Mouse (Mus musculus) adrenal gland, postnatal 10 days (tissue): ENCODE measurements around the gene Coq5. TPM values are rescaled to one million over a fixed set of nuclear protein-coding genes. Genes with fewer than 3 reads are reported as not detected.
"Not testable (repeated sequence)": the region's sequence is repeated elsewhere in the genome, so short reads cannot be mapped to it uniquely, and the experiment has no call there.

Experiments
- DNase-seq: peaks from one replicate; pipeline ENCODE4 v3.0.0; 2021; ENCODE audit warnings: mixed read lengths
- total RNA-seq, 2 experiments: library from RNA; stranded (reverse); gene quantifications; 2 replicates each; pipeline ENCODE4 v1.2.3; 2021

The Coq5 gene
- total RNA-seq, 2 experiments from 2014 or later = 90.7 to 114 TPM

DNA sequence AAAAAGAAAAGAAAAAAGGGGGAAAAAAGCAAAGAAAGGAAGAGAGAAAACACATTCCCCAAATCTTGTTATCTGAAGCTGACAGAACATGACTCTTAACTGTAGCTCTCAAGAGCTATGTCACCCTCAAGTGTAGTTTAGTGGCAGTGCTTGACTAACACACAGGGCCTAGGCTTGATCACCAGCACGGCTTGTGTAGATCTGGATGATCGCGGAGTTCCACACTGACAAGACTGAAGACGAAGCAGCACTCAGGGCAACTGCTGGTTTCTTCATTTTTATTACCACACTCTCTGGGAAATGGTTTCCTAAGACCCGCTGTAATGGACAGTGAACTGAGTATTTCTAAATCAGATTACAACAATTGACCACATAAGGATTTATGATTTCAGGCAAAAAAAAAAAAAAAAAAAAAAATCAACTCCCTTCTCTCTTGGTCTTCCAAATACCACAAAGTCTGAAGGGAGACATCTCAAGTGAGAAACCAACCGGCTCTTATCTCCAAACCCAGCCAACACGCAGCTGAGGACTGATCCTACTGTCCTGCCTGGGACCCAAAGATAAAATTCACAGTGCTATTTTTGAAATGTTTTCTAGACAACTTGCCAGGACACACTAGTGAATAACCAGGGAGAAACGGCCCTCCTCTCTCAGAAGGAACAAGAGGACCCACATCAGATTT lies 12.5 kb upstream of the Coq5 start:
- DNase-seq = no peak

DNA sequence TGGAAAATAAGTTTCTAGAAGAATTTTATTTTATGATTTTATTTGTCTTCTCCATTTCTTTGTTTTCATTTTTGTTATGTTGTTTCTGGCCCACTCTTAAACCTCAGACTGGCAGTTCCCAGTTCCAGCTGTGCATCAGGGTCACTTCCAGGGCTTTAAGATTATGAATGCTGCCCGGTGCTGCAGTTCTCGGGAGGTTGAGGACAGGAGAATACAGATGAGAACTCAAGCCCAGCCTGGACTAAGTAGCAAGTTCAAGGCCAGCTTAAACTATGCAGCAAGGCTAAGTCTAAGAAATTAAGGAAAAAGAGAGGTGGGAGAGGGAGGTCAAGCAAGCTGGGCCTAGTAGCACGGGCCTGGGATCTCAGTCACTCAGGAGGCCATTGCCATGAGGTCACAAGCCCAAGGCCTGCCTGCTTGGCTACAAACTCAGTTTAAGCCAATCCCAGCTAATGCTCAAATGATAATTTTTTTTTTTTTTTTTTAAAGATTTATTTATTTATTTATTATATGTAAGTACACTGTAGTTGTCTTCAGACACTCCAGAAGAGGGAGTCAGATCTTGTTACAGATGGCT lies 11.9 kb upstream of the Coq5 start:
- DNase-seq = peak; percentile 28

DNA sequence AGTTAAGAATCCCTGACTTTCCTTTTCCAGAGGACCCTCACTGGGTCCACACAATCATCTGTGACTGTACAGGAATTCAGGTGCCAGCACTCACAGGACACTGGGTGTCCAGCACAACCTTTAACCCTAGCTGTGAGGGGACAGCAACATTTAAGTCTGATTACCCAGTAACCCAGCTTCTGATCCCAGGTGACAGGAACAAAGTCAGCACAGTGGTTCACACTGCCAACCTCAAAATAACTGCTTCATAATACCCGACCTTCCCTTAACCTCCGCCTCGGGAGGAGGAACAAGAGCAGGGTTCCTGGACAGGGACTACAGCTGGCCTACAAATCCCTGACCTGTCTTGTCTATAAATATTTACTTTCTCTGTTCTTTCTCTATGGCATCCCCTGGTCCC lies 11.2 kb upstream of the Coq5 start:
- DNase-seq = peak; percentile 29

DNA sequence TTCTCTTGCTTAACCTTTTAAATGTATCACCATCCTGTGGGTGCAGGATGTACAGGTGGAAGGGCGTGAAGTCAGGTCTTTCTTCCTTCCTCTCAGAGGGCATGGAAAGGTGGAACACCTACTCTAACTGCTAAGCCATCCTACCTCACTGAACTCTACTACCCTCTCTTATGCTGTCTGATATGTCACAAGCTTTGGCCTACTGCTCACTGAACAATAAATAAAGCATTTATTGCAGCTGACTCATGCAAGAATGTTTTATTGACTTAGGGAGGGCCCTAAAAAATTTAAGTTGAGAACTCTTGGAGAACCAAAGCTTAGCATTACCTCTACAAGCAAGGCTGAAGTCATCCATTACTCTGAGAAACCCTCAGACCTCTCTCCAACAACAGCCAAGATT lies 9.5 kb upstream of the Coq5 start:
- no peak for DNase-seq

DNA sequence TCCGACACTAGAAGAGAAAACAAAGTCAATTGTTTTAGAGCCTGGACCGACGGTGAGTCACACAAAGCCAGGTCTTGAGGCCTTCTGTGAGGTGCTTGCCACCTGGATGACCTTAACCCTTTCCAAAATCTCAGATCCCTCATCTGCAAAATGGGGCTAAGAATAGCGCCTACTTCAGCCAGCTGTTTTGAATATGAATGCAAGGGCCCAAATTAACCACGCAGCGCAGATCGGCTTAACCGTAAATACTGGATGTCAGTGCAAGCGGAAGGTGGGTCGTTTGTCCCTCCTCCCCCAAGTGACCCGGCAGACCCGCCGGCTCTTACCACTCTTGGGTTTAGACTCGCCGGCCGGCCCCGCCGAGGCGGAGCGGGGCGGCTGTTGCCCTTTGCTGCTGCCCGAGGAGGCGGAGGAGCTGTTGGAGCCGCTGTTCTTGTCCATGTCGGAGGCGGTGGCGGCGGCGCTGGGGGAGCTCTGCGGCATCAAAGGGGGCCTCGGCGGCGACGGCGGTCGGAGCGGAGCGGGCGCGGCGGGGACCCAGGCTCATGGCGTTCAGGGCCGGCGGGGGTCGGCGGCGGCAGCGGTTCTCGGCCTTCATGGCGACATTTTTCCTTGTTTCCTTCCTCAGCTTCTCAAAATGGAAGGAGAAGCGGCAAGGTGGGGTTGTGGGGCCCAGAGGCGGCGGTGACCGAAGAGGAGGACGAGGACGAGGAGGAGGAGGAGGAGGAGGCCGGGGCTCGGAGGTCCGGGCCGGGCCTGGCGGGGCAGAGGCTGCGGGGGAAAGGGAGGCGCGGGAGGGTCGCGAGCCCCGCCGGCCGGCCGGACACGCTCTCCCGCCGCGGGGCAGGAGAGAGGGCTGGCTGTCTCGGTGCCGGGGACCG lies 7.3 kb upstream of the Coq5 start:
- peak; percentile 57 for DNase-seq

DNA sequence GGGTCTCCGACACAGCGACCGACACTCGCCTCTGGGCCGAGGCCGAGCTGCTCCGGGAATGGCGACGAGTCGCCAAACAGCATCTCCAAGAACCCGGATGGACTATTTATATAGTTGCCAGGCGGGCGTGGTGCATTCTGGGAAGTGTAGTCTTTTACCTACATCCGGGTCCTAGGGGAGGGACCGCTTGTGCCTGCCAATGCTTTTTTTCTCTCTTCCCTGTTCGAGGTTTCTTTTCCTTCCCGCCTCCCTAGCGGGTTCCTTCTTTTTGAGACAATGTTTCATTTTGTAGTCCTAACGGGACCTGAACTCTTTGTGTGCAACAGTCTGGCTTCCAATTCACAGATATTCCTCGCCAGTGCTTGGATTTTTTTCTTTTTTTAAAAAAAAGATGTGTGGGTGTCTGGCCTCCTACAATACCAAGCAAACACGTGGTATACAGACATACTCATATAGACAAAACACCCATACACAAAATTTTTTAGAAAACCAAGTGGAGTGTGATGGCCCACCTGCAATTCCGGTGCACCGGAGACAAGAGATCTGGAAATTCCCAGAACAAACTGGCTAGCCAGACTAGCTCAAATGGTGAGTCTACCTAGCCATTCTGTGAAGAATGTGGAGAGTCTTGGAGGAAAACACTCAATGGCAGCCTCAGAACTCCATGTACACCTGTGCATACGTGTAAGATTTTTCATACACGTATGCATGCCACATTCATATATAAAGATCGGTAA lies 6.5 kb upstream of the Coq5 start, which contains the start of gene Rnf10:
Rnf10 (minus strand) TSS at position 87 of the 737 bp plus-strand sequence.
- peak; percentile 97 for DNase-seq

DNA sequence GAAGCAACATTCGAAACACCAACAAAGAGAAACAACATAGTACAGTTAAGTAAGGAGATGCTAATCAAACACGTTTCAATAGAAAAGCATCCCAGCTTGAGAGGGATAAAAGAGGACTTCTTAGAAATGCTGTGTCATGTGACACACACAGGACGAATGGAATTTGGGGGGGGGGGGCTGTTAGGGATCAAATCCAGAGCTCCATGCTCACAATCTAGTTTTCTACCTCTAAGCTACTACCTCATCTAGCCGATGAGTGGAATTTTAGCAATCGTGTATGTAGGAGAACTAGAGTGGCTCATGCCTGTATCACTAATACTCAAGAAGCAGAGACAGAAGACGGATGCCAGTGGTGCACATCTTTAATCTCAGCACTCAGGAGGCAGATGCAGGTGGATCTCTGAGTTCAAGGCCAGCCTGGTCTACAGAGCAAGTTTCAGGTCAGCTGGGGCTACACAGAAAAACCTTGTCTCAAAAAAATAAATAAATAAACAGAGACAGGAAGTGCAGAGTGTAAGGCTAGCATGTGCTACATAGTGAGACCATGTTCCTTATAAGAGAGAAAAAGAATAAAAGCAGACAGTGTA lies 5.8 kb upstream of the Coq5 start:
- no peak for DNase-seq

DNA sequence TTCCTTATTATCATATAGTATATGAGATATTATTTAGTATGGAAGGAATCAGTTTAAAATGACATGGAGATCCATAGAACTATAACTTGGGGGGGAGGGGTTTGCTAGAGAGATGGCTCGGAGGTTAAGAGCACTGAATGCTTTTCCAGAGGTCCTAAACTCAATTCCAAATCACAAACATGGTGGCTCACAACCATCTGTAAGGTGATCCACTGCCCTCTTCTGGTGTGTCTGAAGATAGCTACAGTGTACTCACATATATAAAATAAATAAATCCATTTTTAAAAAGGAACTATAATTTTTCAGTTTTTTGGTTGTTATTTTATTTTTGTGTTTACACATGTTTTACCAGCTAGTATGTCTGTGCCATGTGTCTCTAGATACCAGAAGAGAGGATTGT lies 5.1 kb upstream of the Coq5 start:
- no peak for DNase-seq

DNA sequence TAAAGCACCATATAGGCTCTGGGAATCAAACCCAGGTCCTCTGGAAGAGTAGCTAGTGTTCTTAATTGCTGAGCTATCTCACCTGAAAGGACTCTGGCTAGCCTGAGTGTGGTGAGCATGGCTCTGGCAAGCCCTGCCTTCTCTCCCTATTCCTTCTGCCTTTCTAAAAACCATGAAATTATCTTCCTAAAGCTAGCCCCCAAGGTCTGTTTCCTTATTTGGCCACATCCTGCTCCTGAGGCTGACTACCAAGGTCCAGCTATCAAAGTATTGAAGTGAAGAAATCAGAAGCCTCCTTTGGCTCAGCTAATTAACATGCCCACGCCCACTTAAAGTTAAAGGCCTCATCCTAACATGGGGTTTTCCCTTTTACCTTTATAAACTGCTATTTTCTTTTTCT lies 4.7 kb upstream of the Coq5 start:
- peak; percentile 44 for DNase-seq

DNA sequence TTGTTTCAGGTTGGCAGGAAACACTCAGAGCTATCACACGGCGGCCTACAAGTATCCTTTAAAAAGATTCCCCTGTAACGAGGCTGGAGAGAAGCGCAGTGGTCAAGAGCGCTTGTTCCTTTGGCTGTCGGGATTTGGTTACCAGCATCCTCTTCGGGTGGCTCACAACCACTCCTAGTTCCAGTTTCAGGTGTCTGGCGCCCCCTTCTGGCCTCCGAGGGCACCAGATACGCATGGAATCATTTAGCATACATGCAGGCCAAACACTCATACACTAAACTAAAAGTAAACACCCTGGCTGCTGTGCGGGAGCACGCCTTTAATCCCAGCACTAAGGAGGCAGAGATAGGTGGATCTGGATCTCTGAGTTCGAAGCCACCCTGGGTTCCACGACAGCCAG lies 3.5 kb upstream of the Coq5 start:
- DNase-seq = peak; percentile 42

DNA sequence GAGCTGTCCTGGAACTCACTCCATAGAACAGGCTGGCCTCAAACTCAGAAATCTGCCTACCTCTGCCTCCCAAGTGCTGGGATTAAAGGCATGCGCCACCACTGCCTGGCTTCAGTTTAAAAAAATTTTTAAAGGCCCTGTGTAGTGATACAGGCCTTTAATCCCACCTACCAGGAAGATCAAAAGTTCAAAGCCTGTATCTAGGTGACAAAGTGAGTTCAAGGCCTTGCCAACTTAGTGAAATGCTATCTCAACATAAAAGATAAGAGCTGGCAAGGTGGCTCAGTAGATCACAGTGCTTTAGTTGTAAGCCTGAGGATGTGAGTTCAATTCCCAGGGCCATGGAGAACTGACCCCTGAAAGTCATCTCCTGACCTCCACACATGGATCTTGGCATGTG lies 1.4 kb upstream of the Coq5 start:
- DNase-seq = no peak

DNA sequence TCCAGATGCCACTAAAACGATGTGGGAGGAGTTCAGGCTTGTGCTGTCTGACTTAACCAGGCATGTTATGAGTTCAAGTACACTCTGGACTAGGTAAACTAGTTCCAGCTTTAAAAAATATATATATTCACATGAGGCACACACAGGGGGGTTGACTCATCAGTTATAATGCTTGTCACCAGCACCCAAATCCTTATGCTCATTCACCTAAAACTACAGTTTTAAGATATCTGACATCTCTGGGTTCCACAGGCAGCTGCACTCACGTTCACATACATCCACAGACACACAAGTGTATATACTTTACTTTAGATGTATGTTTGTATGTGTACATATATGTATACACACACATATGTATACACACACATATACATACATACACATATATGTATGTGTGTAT lies 681 bp upstream of the Coq5 start:
- no peak for DNase-seq

DNA sequence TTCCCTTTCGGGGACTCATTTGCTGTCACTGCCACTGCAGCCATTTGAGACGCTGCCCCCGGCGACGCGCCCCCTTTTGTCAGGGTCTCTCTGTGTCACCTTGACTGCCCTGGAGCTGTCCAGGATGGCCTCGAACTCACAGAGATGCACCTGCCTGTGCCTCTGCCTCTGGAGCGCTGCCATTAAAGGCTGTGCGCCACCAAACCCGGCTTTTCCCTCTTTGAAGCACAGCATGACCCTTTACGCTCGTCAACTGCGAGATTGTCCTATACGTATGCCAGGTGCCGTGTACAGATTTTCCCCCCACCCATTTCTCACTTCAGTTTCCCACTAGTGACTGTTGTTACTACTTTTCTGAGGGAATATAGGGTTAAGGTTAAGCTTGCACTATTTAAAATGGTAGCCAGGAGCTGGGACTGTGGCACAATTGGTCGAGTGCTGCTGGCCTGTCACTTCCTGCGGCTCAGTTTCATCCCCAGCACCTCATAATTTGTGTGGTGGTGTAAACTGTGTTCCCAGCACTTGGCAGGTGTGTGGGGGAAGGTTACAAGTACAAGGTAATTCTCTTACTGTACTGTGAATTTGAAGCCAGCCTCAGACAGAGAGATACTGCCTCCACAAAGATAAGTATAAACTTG lies 703 bp downstream of the Coq5 start:
- DNase-seq = peak; percentile 43

DNA sequence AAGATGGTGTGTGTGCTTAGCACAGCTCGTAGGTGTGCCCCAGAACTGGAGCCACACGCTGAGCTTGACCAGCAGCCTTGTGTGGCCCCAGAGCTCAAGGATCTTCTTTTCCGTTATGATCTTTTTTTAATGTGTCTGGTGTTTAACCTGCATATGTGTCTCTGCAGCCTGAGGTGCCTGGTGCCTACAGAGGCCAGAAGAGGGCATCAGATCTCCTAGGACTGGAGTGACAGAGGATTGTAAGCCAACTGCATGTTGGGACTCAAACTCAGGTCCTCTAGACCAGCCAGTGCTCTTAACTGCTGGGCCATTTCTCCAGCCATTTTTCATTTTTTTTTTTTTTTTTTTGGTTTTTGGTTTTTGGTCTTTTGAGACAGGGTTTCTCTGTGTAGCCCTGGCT lies 5.3 kb downstream of the Coq5 start:
- no peak for DNase-seq

DNA sequence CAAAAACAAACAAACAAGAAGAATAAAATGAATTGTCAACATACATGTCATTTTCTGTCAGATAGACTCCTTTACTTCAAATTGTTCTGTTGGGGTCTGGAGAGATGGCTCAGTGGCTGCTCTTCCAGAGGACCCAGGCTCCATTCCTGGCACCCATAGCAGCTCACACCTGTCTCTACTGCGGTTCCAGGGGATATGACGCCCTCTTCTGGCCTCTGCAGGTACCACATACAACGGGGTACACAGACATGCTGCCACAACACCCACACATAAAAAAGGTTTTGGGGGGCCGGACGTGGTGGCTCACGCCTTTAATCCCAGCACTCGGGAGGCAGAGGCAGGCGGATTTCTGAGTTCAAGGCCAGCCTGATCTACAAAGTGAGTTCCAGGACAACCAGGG lies 14.7 kb downstream of the Coq5 start:
- DNase-seq = no peak

DNA sequence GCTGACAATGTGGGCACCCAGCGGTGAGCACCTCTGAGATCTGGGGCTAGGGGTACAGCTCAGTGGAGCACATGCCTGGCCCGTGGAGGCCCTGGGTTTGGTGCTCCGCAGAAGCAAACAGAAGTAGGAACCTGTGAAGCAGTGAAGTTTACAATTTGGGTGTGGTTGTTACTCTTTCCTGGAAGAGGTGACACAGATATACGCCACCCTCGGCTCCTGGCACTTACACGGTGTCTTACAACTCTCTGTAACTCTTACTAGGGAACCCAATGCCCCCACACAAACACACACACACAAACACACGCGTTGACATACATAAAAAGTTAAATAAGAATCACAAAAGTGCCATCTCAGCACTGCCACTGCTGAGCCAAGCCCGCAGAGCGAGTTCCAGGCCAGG lies 16.9 kb downstream of the Coq5 start:
- DNase-seq = no peak

DNA sequence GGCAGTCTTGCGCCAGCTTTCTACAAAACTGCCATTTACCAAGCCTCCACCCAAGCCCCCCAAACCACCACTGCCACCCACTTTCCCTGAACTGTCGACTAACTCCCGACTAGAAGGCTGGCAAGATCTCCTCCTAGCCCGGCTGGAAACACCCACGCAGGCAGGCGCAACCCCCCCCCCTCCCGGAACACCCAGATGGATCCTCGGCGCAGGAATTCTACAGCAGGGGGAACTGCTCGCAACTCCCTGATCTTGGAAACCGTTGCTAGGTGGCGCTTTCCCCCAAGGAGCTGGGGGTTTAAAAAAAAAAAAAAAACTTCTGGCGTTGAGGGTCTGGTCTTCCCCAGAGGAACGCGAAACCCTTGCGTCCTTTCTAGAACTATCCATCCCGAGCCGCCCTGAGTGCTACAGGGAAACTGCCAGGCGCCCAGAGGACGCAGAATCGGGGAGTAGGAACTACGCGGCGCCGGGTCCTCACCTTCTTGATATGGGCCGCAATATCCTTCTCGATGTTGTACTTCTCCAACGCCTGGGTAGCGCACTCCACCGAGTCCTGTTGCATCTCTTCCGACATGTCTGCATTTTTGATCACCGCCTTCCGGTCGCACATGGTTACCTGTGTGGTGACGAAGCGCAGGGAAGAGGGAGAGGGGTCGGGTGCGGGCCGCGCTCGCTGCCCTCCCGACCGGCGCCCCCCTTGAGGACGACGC lies 20.7 kb downstream of the Coq5 start:
- DNase-seq = peak; percentile 67

DNA sequence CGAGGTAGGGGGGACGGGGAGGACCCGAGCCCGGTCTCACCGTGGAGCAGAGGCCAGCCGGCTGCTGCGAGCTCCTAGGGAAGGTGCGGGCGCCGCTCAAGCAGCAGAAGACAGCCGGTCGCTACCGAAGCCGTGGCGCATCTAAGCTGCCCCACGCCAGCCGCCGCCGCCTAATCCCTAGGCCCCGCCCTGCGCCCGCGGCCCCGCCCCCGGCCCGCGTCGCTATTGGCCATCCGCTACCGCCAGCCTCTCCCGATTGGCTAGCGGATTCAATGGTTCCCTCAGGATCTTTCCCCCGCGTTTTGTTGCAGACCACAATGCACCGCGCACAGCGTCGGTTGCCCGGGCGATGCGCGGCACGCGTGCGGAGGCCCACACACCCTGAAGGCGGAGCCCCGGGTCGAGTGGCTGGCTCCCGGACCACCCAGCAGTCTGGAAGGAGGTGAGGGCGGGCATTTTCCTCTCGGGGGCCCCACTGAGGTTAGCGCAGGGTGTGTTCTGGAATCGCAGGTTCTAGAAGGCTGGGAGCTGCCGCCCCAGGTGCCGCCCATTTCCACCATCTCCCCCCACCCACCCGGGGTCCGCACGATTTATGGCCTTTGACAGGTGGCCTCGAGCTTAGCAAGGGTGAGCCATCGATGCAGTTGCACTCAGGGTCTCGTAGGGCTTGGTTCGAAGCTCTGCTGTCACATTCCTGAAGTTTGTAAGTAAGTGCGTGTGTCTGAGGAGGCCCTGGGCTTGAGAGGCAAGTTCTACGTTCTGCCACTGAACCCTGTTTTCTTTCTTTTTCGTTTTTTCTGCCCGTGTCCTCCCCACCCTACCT lies 21.5 kb downstream of the Coq5 start, which contains the start of gene Dynll1:
Dynll1 (minus strand) TSS at position 208 of the 823 bp plus-strand sequence.
- peak; percentile 100 for DNase-seq

DNA sequence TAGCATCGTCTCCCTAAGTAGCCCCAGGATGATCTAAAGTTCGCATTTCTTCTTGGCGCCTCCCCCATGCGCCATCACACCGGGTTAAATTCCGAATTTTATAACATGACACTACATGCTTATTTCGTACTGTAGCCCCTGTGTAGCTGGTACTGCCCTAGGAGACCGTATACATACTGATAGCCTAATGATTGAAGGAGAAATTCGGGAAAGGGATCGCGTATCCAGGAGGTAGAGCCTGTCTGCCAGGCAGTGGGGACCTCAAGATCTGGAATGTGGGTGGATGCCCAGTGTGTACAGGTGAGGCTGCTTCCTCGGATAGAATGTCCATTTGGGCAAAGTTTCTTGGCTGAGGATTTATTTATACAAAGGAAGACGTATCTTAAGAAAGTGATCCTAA lies 22.1 kb downstream of the Coq5 start:
- DNase-seq = no peak

DNA sequence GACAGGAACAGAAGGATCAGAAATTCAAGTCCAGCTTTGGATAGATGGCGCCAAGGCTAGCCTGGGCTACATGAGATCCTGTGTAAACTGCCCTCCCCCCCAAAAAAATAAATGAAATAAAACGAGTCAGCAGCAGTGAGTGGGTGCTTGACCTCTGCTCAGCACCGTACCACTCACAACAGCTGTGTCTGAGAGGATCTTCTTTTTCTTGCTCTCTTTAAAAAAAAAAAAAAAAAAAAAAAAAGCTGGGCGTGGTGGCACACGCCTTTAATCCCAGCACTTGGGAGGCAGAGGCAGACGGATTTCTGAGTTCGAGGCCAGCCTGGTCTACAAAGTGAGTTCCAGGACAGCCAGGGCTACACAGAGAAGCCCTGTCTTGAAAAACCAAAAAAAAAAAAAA lies 22.7 kb downstream of the Coq5 start:
- not testable (repeated sequence) for DNase-seq
